Mouse (Mus musculus) CH12F3 (cell line): Measurements from ENCODE around the gene Rai14.

Experiments
- in situ Hi-C: fragments of 300-500 bp; cut with MboI; formaldehyde crosslinking; loops from 2 replicates; pipeline ENCODE4 v1.14.3; 2020; ENCODE audit warnings: low sequenced_read_pairs

Gene Rai14

DNA sequence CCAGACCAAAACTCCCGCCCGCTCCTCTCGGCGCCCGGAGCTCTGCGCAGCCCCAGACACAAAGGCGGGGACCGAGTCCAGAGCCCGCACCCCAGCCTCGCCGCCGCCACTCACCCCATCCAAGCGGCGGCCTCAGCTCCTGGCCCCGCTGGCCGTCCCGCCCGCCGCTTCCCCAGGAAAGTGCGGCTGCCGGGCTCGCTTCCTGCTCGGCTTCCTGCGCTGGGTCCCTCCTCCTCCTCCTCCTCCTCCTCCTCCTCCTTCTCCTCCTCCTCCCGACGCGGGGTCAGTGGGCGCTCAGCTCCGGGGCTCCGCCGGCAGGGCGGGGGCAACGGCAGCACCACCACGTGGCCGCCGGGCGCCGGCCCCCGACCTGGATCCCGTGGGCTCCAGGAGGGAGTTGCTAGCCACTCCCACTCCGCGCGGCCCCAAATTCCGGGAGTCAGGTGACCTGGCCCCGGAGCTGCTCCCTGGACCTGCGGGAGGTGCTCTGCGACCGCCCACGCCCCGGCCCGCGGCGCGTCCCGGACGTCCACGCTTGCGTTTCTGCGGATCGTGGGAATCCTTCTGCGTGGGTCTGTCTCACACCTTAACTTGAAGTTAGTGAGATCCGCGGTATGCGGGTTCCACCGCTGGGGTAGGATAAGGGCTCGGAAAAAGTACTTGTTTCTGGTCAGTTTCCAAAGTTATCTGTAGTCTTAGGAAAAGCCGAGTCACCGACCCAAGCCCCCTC lies at the start of gene Rai14:
TSS of gene Rai14 (minus strand) at position 216 of the 730 bp plus-strand sequence.
- in situ Hi-C loops: no loop called here

DNA sequence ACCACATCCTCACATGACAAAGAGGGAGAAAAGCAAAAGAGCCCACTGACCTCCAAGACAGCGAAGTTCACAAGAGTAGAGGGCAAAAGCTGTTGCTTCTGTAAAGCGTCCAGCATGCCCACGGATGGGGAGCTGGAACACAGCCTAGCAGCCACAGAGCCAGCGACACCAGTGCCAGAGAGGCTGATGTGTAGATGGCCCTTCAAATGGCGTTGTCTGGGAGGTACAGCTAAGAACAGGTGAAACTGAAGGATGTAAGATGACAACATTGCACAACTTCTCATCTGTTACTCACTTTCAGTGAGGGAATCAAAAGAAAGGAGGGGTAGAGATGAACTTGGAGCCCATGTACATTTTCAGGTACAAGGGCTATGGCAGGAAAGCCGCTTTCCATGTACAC lies 47.0 kb upstream of the Rai14 start:
- in situ Hi-C loops: no loop called here

- in situ Hi-C loops: no loop called here
Measured at GRCm38 (mm10) chr15:10760006-10760405, 45.6 kb upstream of the Rai14 start.

DNA sequence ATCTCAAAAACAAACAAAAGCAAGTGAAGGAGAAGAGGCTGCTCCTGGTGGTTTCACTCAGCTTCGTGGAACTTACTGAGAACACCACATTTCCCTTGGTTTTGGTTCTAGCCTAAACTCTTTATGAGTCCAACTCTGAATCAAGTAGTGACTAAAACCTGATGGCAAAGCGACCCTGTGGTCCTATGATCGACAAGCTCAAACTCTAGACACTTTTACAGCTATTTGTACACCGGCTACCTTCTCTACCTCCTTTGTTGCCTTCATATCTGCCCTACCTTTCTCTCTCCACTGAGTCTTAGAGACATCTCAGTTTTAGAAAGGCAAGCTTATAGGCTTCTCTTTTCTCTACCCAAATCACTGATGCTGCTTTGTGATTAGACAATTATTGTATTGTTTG lies 45.0 kb upstream of the Rai14 start:
- in situ Hi-C loops: no loop called here

DNA sequence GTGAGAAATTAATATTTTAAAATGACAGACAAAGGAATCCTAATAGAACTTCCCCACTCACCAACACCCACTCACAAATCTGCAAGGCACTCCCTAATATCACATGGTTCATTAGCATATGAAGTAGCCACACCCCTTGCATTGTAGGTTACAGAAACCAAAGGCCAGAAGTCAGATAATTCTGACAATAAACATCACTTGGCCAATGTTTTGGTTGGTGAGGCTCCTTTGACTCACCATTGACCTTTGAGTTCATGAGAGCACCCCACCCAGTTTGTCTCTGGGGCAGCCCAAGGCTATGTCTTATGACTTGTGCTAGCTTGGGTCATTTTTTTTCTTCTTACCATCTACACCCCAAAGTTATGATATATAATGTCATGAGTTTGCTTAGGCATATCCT lies 44.4 kb upstream of the Rai14 start:
- in situ Hi-C loops: no loop called here

DNA sequence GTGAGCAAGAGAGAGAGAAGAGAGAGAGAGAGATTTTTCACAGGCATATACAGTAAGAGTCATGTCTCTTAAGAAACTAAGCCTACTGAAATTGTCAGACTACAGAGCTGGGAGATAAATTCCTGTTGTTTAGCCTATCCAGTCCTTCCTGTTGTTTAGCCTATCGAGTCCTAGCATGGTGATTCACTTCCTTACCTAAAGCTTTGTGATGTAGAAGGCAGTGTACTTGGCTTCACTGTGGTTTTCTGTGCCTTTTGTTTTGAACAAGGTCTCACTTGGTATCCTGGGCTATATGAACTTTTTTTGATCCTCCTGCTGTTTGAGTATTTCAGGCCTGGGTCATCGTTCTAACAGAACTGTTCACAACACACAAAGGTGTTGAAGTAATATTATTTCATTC lies 36.7 kb upstream of the Rai14 start:
- in situ Hi-C loops: no loop called here

DNA sequence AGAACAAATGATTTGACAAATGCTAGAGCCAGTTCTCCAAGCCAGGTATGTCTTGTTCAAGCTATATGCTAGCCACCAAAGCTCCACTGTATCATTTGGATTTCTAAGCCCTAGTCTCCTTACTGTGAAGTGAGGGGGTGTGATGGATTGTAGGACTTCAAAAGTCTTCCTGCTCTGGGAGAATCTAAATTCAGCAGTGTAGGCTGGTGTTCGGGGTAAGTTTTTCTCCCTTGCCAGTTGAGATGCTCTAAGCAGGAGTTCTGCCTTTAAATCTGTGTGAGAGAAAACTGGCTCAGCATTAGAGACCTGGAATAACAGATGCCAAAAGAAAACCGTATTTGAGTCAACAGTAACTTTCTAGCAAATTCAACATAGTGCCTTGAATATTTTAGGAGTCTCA lies 35.9 kb upstream of the Rai14 start:
- in situ Hi-C loops: no loop called here

DNA sequence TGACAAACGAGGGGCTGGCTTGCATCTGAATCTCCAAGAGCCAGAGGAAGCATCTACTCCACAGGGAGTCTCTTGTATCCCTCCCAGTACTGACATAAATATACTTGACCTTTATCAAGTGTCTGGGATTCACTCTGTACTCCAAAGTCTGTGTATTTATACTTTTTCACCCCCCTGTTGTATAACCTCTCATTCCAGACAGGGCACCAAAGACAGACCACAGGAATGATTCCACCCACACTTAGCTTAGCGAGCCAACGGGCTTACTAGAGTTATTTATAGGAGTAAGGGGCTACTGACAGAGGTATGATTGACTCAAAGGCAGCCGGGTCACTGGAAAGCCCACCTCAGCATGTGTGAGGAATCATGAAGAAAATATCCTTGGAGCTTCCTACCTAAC lies 35.3 kb upstream of the Rai14 start:
- in situ Hi-C loops: no loop called here

DNA sequence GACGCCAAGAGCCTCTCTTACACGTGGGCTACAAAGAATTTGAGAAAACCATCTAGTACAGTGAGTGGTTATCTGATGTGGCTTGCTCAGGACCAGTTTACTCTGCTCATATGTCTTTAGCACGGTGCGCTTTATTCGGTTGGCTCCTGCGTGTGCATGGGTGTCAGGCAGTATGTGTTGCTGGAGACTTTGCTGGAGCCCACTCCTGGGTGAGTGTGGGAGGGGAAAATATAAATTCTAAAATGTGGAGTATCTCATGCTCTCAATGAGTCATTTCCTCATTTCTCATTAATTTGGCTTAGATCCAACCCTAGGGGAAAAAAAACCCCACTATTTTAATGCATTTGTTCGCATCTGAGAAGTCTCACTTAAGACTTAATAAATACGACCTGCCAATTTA lies 33.2 kb upstream of the Rai14 start:
- in situ Hi-C loops: no loop called here

- in situ Hi-C loops: no loop called here
Measured at GRCm38 (mm10) chr15:10747226-10747625, 32.8 kb upstream of the Rai14 start.

DNA sequence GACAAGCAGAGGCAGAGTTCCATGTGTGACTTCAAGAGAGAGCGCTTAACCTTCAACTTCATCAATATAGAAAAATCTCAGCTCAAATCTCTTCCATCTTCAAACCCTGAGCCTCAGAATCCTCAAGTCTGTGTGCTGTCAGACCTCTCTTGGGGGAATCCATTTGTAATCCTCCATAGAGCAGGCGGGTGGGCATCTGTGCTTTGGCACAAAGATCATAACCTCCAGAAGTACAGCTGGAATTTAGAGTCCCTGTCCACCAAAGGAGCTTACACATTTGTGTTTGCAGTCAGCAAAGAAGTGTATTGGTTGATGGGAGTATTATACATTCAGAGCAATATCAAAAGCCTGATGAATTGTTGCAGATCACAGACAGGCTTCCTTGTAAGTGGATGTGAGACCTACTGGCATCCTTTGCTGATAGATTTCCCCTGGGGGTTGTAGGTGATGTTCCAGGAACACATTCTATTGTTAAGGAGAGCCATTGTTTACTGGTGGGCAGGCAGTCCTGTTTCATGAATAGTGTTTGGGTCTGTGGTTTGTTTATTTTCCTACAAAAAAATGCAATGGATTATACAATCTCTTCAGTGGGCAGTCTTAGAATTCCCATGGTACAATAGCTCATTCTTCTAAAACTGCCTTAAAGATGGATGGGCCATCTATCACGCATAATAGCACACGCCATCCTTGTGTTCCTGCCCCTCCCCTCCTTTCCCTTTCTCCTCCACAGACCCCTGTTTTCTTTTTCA lies 32.1 kb upstream of the Rai14 start:
- in situ Hi-C loops: no loop called here

GRCm38 (mm10) chr15:10742441-10742840 lies 28.0 kb upstream of the Rai14 start:
- in situ Hi-C loops: no loop called here

DNA sequence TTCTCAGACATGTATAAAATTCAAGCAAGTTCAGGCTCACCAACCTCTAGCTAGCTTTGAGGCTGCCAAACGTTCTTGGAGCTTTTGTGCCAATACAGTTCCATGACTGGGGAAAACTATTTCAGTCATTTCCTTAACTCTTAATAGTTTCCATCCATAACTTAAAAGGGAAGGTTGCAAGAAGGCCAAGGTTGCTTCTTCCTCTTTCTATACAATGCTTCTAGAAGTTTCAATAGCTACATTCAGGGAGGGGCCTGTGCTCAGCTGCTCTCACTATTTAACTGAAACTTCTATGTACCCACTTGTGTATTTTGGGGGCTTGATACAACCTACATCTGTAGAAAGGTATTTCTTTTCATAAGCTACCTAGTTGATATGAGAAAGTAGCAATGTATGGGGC lies 24.9 kb upstream of the Rai14 start:
- in situ Hi-C loops: no loop called here

- in situ Hi-C loops: no loop called here
Measured at GRCm38 (mm10) chr15:10738354-10739142, 24.1 kb upstream of the Rai14 start.

DNA sequence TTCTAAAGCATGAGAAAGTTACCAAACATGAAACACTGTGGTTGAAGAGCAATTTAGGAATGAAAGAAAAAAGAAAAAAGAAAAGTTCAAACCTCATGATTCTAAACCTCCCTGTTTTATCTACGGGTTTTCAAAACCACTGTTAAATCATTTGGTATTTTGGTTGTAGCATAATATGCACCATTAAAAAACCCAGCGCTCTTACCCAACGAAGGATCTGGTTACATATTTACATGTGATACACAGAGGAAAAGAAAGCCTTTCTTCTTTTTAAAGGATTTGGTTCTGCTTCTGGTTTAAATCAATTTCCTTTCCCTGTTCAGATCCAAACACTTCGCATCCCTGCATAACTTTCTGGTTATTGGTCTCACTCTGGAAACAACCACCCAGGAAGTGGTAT lies 21.5 kb upstream of the Rai14 start:
- in situ Hi-C loops: no loop called here

DNA sequence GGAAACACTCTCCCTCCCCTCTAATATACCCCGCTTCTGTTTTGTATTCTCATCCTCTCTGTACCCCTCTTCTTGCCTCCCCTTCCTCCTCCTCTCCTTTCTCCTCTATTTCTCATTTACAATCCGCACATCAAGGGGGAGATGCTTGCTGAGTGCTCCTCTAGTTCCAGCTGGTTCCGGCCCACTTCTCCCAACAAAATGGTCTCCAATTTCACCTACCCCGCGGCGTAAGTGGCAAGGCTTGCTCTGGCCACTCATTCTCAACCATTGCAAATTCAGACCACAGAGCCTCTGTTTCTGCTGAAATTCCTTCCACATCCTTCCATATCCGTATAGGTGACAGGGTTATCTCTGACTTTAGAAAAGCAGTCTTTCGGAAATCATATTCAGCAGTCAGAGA lies 20.8 kb upstream of the Rai14 start:
- in situ Hi-C loops: no loop called here

- in situ Hi-C loops: no loop called here
Measured at GRCm38 (mm10) chr15:10731398-10731797, 17.0 kb upstream of the Rai14 start.

DNA sequence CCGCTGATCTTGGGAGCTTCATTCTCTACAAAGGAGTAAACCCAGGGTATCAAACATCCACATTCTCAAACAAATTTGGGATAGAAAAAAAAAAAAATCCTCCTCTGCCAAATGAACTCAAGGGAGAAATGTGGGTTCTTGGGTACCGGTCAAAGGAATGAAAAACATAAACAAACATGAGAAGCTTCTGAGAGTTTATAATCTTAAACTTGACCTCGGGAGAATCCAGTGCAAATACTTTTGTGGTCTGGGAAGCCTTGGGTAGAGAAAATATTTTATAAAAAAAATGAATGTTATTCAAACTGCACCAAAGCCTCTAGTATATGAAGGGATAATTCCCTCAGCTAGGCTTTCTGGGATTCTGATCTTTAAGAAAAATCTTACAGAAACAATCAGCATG lies 11.8 kb upstream of the Rai14 start:
- in situ Hi-C loops: no loop called here

DNA sequence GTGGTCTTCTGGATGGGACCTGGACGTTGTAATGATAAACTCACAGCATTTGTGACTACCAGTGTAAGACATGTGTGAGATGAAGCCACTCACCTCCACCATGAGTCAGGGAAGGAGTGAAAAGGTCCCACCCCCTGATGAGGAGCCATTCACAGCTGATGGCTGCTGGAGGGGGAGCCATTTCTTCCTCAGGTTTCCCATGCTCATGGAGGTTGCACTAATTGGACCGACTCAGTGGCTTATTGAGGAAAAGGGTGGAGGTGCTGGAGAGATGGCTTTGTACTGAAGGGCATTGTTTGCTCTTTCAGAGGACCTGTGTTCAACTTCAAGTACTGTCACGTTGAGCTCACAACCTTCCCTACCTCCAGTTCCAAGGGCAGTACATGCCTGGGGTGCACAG lies 10.4 kb upstream of the Rai14 start:
- in situ Hi-C loops: no loop called here

DNA sequence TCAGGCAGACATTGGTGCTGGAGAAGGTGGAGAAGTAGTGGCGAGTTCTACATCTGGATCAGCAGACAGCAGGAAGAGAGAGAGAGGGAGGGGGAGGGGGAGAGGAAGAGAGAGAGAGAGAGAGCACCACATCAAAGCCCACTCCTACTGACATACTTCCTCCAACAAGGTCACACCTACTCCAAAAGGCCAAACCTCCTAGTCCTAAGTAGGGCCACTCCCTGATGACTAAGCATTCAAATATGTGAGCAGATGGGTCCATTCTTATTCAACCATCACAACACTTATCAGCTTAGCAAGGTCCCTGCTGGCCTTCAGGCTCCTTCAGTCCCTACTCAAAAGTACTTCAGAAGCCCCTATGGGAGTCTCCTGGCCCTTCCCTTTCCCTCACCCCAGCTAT lies 9.1 kb upstream of the Rai14 start:
- in situ Hi-C loops: no loop called here

DNA sequence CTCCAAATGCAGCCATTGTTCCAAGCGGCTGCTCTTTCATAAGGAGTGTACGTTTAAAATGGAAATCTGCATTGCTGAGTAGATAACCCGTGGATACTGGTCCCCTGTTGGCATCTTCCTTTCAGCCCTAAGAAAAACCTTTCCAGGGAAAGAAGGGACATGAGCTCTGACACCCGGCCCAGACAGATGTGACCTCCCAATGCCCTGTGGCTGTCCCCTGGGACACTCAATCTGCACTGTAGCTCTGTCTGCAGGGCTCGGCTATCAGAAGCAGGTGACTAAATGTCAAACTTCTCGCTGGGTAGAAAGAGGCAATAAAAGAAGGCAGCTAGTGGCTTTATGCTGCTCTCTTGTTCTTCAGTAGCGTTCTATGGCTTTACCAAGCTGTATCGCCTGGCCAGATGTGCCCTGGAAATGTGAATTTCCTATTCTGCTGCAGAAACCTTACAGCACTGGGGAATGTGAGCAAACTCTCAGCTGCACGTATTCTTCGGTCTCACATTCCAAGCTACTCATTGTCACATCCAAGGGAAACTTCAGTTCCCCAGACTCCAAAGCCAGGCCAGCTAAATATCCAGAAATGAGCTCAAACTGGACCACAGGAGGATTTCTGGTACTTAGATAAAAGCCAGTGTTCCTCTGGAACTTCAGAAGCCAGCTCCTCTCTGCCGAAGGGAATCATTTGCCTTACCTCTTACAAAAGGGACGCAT lies 8.4 kb upstream of the Rai14 start:
- in situ Hi-C loops: no loop called here
